8 mouse cellular contexts compared by ENCODE assay signal in the genomic region with DNA sequence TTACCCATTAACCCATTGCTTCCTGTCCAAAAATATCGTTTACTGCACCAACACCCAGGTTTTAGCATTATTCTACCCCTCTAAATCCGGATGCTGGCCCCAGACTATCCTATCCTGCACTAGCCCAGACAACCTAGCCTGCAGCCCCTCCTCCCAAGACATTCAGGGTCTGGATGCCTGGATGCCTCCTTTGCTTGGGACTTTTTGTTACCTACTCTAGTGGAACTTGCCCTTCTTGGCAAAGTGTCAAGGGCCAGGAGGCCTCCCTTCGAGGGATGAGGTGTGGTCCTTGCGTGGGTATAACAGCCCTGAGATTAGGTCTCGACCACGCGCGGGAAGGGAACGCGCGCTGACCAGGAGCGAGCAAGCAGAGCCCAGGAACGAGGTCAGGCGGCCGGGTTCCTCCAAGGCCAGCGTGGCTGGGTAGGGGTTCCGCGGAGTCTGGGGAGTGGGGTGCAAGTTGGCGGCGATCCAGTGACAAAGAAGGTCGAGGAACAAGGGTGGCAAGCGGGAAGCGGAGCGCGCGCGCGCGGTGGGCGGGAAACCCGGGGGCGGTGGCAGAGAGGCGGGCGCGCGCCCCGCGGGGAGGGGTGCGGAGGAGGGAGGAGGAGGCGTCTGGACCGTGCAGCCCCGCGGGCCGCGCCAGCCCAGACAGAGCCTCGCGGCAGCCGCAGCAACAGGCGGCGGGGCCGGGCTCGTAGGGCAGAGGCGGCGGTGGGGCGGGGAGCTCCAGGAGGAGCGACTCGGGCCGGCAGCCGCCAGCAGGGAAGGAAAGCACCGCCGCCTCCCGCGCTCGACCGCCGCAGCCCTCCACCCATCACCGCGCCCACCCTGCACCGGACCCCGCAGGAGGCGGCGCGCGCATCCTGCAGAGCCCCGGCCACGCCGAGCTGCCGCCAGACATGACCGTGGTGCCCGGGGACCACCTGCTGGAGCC. TPM values are rescaled to one million over a fixed set of nuclear protein-coding genes. Genes with fewer than 3 reads are reported as not detected.
A peak's percentile ranks its signal among the peaks of the same experiment; 100 is the strongest.
DNase-seq lines count a peak whose midpoint lies in the region; ATAC-seq and TF ChIP-seq lines count a peak whose summit lies in the region.

Gene Kcna3, plus strand, starts transcription at position 649 of the 937 bp plus-strand sequence.

- ATAC-seq in embryonic facial prominence, embryonic 14.5 days (ENCODE audit: low read depth), result peak; percentile 97
- peak; percentile 85 for ATAC-seq in heart, embryonic 11.5 days (replicated peaks; ENCODE audit: insufficient number of reproducible peaks, low FRiP score, low TSS enrichment)
- ATAC-seq in kidney, postnatal 0 days (replicated peaks; ENCODE audit: low FRiP score, low read depth), result peak; percentile 93
- peak; percentile 74 for ATAC-seq in liver, embryonic 15.5 days (ENCODE audit: insufficient read depth)
- ATAC-seq in neural tube, embryonic 11.5 days (ENCODE audit: insufficient read depth, low FRiP score, low TSS enrichment), result peak; percentile 96
- ATAC-seq in stomach, embryonic 16.5 days (ENCODE audit: insufficient read depth, low FRiP score), result peak; percentile 94

- peaks cover 14% of the 10 kb centered on the region for H3K27me3 ChIP-seq in embryonic facial prominence, embryonic 14.5 days (replicated peaks; ENCODE audit: control insufficient read depth, insufficient read depth, low read length)
- peaks cover 22% of the 10 kb centered on the region for H3K27me3 ChIP-seq in heart, embryonic 11.5 days (ENCODE audit: control insufficient read depth, insufficient read depth, low read length)
- H3K27me3 ChIP-seq in kidney, postnatal 0 days (ENCODE audit: insufficient read depth, low read length), result peaks cover 5% of the 10 kb centered on the region
- H3K27me3 ChIP-seq in liver, embryonic 15.5 days, result peaks cover 50% of the 10 kb centered on the region
- H3K27me3 ChIP-seq in neural tube, embryonic 11.5 days (ENCODE audit: control insufficient read depth, insufficient read depth, low read length), result peaks cover 6% of the 10 kb centered on the region; the same call in 1 of the 2 replicates
- H3K27me3 ChIP-seq in stomach, embryonic 16.5 days (ENCODE audit: control insufficient read depth, insufficient read depth, low read length), result peaks cover 7% of the 10 kb centered on the region; the same call in 1 of the 2 replicates

- peak within 1 kb of the TSS; percentile 39; the same call in 1 of the 2 replicates for H3K27ac ChIP-seq in embryonic facial prominence, embryonic 14.5 days (replicated peaks; ENCODE audit: low read depth, low read length)
- H3K27ac ChIP-seq in heart, embryonic 11.5 days (ENCODE audit: low read depth, low read length), result no peak within 1 kb of the TSS
- no peak within 1 kb of the TSS for H3K27ac ChIP-seq in kidney, postnatal 0 days
- no peak within 1 kb of the TSS for H3K27ac ChIP-seq in liver, embryonic 15.5 days (replicated peaks)
- H3K27ac ChIP-seq in neural tube, embryonic 11.5 days (ENCODE audit: low read depth, low read length), result peak within 1 kb of the TSS; percentile 53; the same call in 1 of the 2 replicates
- no peak within 1 kb of the TSS for H3K27ac ChIP-seq in stomach, embryonic 16.5 days (ENCODE audit: low read length)

- no peaks in the 10 kb centered on the region for H3K36me3 ChIP-seq in embryonic facial prominence, embryonic 14.5 days (ENCODE audit: control insufficient read depth, insufficient read depth, low read length)
- H3K36me3 ChIP-seq in heart, embryonic 11.5 days (ENCODE audit: control insufficient read depth, insufficient read depth, low read length), result no peaks in the 10 kb centered on the region
- H3K36me3 ChIP-seq in kidney, postnatal 0 days (ENCODE audit: insufficient read depth, low read length), result no peaks in the 10 kb centered on the region
- no peaks in the 10 kb centered on the region for H3K36me3 ChIP-seq in liver, embryonic 15.5 days (replicated peaks)
- H3K36me3 ChIP-seq in neural tube, embryonic 11.5 days (ENCODE audit: control insufficient read depth, insufficient read depth, low read length), result no peaks in the 10 kb centered on the region
- no peaks in the 10 kb centered on the region for H3K36me3 ChIP-seq in stomach, embryonic 16.5 days (ENCODE audit: control insufficient read depth, insufficient read depth, low read length)

- no peak for TF ChIP-seq CTCF in kidney, postnatal 0 days (IDR thresholded peaks at IDR 0.05; ENCODE audit: low read depth)

- peak within 1 kb of the TSS; percentile 76 for H3K9ac ChIP-seq in embryonic facial prominence, embryonic 14.5 days (ENCODE audit: low read depth, low read length)
- H3K9ac ChIP-seq in heart, embryonic 11.5 days (ENCODE audit: low read depth, low read length), result peak within 1 kb of the TSS; percentile 73
- H3K9ac ChIP-seq in kidney, postnatal 0 days (ENCODE audit: low read depth, low read length), result peak within 1 kb of the TSS; percentile 53
- 0 out of 2 replicates have a peak within 1 kb of the TSS, but pooled peaks have one; percentile 4 for H3K9ac ChIP-seq in liver, embryonic 15.5 days
- H3K9ac ChIP-seq in neural tube, embryonic 11.5 days (ENCODE audit: low read length), result peak within 1 kb of the TSS; percentile 84
- H3K9ac ChIP-seq in stomach, embryonic 16.5 days (ENCODE audit: low read length), result peak within 1 kb of the TSS; percentile 82

- peak; percentile 7 for DNase-seq in 3134 (ENCODE audit: extremely low read depth, insufficient read length, low spot score)
- peak; percentile 31 to 32 for DNase-seq in adrenal gland, postnatal 4 days (ENCODE audit: low spot score in 2 of 2)
- peak; percentile 90 for DNase-seq in embryonic facial prominence, embryonic 14.5 days (ENCODE audit: low spot score)
- peak; percentile 75 for DNase-seq in kidney, postnatal 0 days (ENCODE audit: low spot score)
- DNase-seq in neural tube, embryonic 11.5 days (ENCODE audit: low spot score), result peak; percentile 89

- H3K9me3 ChIP-seq in embryonic facial prominence, embryonic 14.5 days (ENCODE audit: control insufficient read depth, low read length), result no peaks in the 10 kb centered on the region
- no peaks in the 10 kb centered on the region for H3K9me3 ChIP-seq in heart, embryonic 11.5 days (replicated peaks; ENCODE audit: control insufficient read depth, low read length)
- H3K9me3 ChIP-seq in kidney, postnatal 0 days (replicated peaks; ENCODE audit: low read length), result no peaks in the 10 kb centered on the region
- H3K9me3 ChIP-seq in liver, embryonic 15.5 days (replicated peaks), result no peaks in the 10 kb centered on the region
- H3K9me3 ChIP-seq in neural tube, embryonic 11.5 days (ENCODE audit: control insufficient read depth, low read length), result no peaks in the 10 kb centered on the region
- no peaks in the 10 kb centered on the region for H3K9me3 ChIP-seq in stomach, embryonic 16.5 days (replicated peaks; ENCODE audit: control insufficient read depth, low read length)

- H3K4me3 ChIP-seq in embryonic facial prominence, embryonic 14.5 days (ENCODE audit: low read depth, low read length), result peak within 1 kb of the TSS; percentile 75
- H3K4me3 ChIP-seq in heart, embryonic 11.5 days (ENCODE audit: low read depth, low read length), result peak within 1 kb of the TSS; percentile 63
- peak within 1 kb of the TSS; percentile 62 for H3K4me3 ChIP-seq in kidney, postnatal 0 days (replicated peaks; ENCODE audit: low read depth, low read length)
- peak within 1 kb of the TSS; percentile 54 for H3K4me3 ChIP-seq in liver, embryonic 15.5 days (replicated peaks)
- H3K4me3 ChIP-seq in neural tube, embryonic 11.5 days (ENCODE audit: low read depth, low read length), result peak within 1 kb of the TSS; percentile 65
- peak within 1 kb of the TSS; percentile 68 for H3K4me3 ChIP-seq in stomach, embryonic 16.5 days (replicated peaks; ENCODE audit: low read length)

- WGBS in embryonic facial prominence, embryonic 14.5 days, result under 1% methylated on average over 30 of the region's 80 CpGs
- 1% methylated on average over 39 of the region's 80 CpGs for WGBS in heart, embryonic 11.5 days (ENCODE audit: insufficient replicate concordance)
- WGBS in kidney, postnatal 0 days, result 1% methylated on average over 55 of the region's 80 CpGs
- under 1% methylated on average over 58 of the region's 80 CpGs for WGBS in liver, embryonic 15.5 days (ENCODE audit: insufficient replicate concordance)
- under 1% methylated on average over 46 of the region's 80 CpGs for WGBS in neural tube, embryonic 11.5 days
- WGBS in stomach, embryonic 16.5 days, result 2% methylated on average over 66 of the region's 80 CpGs

- H3K4me1 ChIP-seq in embryonic facial prominence, embryonic 14.5 days (ENCODE audit: control insufficient read depth, insufficient read depth, low read length), result no peaks in the 10 kb centered on the region; the same call in none of the 2 replicates
- H3K4me1 ChIP-seq in heart, embryonic 11.5 days (ENCODE audit: control insufficient read depth, insufficient read depth, low read length), result no peaks in the 10 kb centered on the region; the same call in 1 of the 2 replicates
- no peaks in the 10 kb centered on the region for H3K4me1 ChIP-seq in kidney, postnatal 0 days (replicated peaks; ENCODE audit: insufficient read depth, low read length)
- H3K4me1 ChIP-seq in liver, embryonic 15.5 days (replicated peaks), result peaks cover 13% of the 10 kb centered on the region; the same call in 1 of the 2 replicates
- no peaks in the 10 kb centered on the region; the same call in 1 of the 2 replicates for H3K4me1 ChIP-seq in neural tube, embryonic 11.5 days (ENCODE audit: control insufficient read depth, insufficient read depth, low read length)
- peaks cover 7% of the 10 kb centered on the region; the same call in 1 of the 2 replicates for H3K4me1 ChIP-seq in stomach, embryonic 16.5 days (ENCODE audit: control insufficient read depth, insufficient read depth, low read length)

- peak within 1 kb of the TSS; percentile 98 for H3K4me2 ChIP-seq in embryonic facial prominence, embryonic 14.5 days (ENCODE audit: low read depth, low read length)
- peak within 1 kb of the TSS; percentile 92 for H3K4me2 ChIP-seq in heart, embryonic 11.5 days
- peak within 1 kb of the TSS; percentile 98 for H3K4me2 ChIP-seq in kidney, postnatal 0 days (ENCODE audit: low read length)
- peak within 1 kb of the TSS; percentile 77 for H3K4me2 ChIP-seq in liver, embryonic 15.5 days
- peak within 1 kb of the TSS; percentile 69 for H3K4me2 ChIP-seq in neural tube, embryonic 11.5 days (ENCODE audit: low read depth)
- peak within 1 kb of the TSS; percentile 98 for H3K4me2 ChIP-seq in stomach, embryonic 16.5 days (ENCODE audit: low read depth, low read length)

RNA-seq across cellular contexts. Expression of gene Kcna3, which starts in this region (rescaled TPM):
- total RNA-seq in adrenal gland, postnatal 4 days (2021), result 1 to 10 TPM; 1.0 to 1.8 TPM
- 1.0 and 1.2 TPM in 2 replicates for polyA plus RNA-seq in embryonic facial prominence, embryonic 14.5 days (2014; fragmentation: Nextera tagmentation; extraction: Ambion mirVana)
- 0.82 and 1.4 TPM in 2 replicates for polyA plus RNA-seq in heart, embryonic 11.5 days (2014; fragmentation: Nextera tagmentation; extraction: Ambion mirVana)
- polyA plus RNA-seq in kidney, postnatal 0 days (2015; fragmentation: Nextera tagmentation; extraction: Ambion mirVana), result 0.59 and 0.73 TPM in 2 replicates
- 1.1 and 1.2 TPM in 2 replicates for polyA plus RNA-seq in liver, embryonic 15.5 days (2015; fragmentation: Nextera tagmentation; extraction: Ambion mirVana)
- polyA plus RNA-seq in neural tube, embryonic 11.5 days (2014; fragmentation: Nextera tagmentation; extraction: Ambion mirVana), result 2.9 and 3.6 TPM in 2 replicates
- polyA plus RNA-seq in stomach, embryonic 16.5 days (2015; fragmentation: Nextera tagmentation; extraction: Ambion mirVana), result 0.56 and 0.70 TPM in 2 replicates

Comparison
In these comparisons a context has a peak if more than half of its experiments do, and no peak if none do; other contexts are left out.
1. Peak in DNase-seq, ATAC-seq, H3K4me3 ChIP-seq, H3K9ac ChIP-seq and H3K4me2 ChIP-seq in kidney, postnatal 0 days; RNA of the gene not detected or under 1 TPM.
2. Peak in ATAC-seq, H3K4me3 ChIP-seq, H3K9ac ChIP-seq and H3K4me2 ChIP-seq in stomach, embryonic 16.5 days; RNA of the gene not detected or under 1 TPM.
3. DNase-seq: peak in every context shown above with its lines; median percentile 90 in embryonic facial prominence, embryonic 14.5 days; 89 in neural tube, embryonic 11.5 days; 75 in kidney, postnatal 0 days; 32 in adrenal gland, postnatal 4 days; 7 in 3134.
4. H3K27ac ChIP-seq: peak in embryonic facial prominence, embryonic 14.5 days (single experiment) and neural tube, embryonic 11.5 days (single experiment); none in heart, embryonic 11.5 days (single experiment), kidney, postnatal 0 days (single experiment), liver, embryonic 15.5 days (single experiment) and stomach, embryonic 16.5 days (single experiment).
5. H3K9ac ChIP-seq: peak in every context shown above with its lines; median percentile 84 in neural tube, embryonic 11.5 days; 82 in stomach, embryonic 16.5 days; 76 in embryonic facial prominence, embryonic 14.5 days; 73 in heart, embryonic 11.5 days; 53 in kidney, postnatal 0 days; 4 in liver, embryonic 15.5 days.
6. Peak in every context shown above with its lines, with median percentiles within 50 percentile points of each other: ATAC-seq, H3K4me2 ChIP-seq and H3K4me3 ChIP-seq.